Mouse (Mus musculus): ENCODE data around the gene Sectm1a. TPM values are rescaled to one million over a fixed set of nuclear protein-coding genes. Genes with fewer than 3 reads are reported as not detected.

Gene Sectm1a
- polyA plus RNA-seq, 1 experiment from 2014 or later = 0.52 TPM

GRCm38 (mm10) chr11:121041636-121042035, 39.4 kb downstream of the Sectm1a start:
- H3K27me3 ChIP-seq = peaks cover 3% of the 10 kb centered on the region; the same call in 1 of the 2 replicates
- H3K27ac ChIP-seq = no peak overlapping the region
- H3K36me3 ChIP-seq = no peaks in the 10 kb centered on the region
- no peak for ATAC-seq (ENCODE audit: insufficient number of reproducible peaks, insufficient read depth, low FRiP score, low TSS enrichment, low read depth)
- H3K9ac ChIP-seq = no peak overlapping the region
- no peaks in the 10 kb centered on the region for H3K9me3 ChIP-seq
- H3K4me3 ChIP-seq = no peak overlapping the region
- no peak overlapping the region for H3K4me2 ChIP-seq
- 57% methylated on average over 4 of the region's 4 CpGs for WGBS
- H3K4me1 ChIP-seq = no peaks in the 10 kb centered on the region

DNA sequence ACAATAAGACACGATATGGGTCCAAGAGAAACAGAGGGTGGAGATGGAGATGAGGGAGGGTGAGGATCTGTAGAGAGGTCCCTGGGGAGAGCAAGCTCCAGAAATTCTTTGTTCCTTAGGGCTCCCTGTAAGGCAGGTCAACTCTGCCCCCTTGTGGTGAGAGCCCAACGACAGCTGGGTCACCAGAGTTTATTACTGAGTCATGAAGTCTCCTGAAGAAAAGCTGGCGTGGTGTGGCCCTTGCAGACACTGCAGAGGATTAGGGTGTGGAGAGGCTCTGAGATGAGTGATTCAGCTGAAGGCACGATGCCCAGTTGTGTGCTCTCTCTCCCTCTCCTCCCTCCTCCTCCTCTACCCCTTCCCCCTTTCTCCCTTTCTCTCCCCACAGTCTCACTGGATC, 39.8 kb downstream of the Sectm1a start:
- no peaks in the 10 kb centered on the region for H3K36me3 ChIP-seq
- 12% methylated on average over 4 of the region's 4 CpGs for WGBS
- ATAC-seq (ENCODE audit: insufficient number of reproducible peaks, insufficient read depth, low FRiP score, low TSS enrichment, low read depth) = no peak
- H3K4me1 ChIP-seq = no peaks in the 10 kb centered on the region
- H3K4me3 ChIP-seq = no peak overlapping the region
- peaks cover 3% of the 10 kb centered on the region; the same call in 1 of the 2 replicates for H3K27me3 ChIP-seq
- no peak overlapping the region for H3K9ac ChIP-seq
- no peaks in the 10 kb centered on the region for H3K9me3 ChIP-seq
- H3K27ac ChIP-seq = no peak overlapping the region
- no peak overlapping the region for H3K4me2 ChIP-seq

- Histone ChIP-seq H3K4me3 (no peak within 1 kb of the TSS), H3K27ac (no peak within 1 kb of the TSS), H3K27me3 (peaks cover 3% of the 10 kb centered on the region; the same call in 1 of the 2 replicates), H3K9me3 (no peaks in the 10 kb centered on the region), H3K36me3 (no peaks in the 10 kb centered on the region), H3K4me1 (no peaks in the 10 kb centered on the region), H3K9ac (no peak within 1 kb of the TSS), H3K4me2 (no peak within 1 kb of the TSS)
- ATAC-seq (ENCODE audit: insufficient number of reproducible peaks, insufficient read depth, low FRiP score, low TSS enrichment, low read depth) = no peak
- 68% methylated on average over 5 of the region's 5 CpGs for WGBS
Observed at GRCm38 (mm10) chr11:121039302-121039701, 41.7 kb downstream of the Sectm1a start, which contains the start of gene Cd7. Gene Cd7, minus strand, starts transcription at chr11:121039418.

DNA sequence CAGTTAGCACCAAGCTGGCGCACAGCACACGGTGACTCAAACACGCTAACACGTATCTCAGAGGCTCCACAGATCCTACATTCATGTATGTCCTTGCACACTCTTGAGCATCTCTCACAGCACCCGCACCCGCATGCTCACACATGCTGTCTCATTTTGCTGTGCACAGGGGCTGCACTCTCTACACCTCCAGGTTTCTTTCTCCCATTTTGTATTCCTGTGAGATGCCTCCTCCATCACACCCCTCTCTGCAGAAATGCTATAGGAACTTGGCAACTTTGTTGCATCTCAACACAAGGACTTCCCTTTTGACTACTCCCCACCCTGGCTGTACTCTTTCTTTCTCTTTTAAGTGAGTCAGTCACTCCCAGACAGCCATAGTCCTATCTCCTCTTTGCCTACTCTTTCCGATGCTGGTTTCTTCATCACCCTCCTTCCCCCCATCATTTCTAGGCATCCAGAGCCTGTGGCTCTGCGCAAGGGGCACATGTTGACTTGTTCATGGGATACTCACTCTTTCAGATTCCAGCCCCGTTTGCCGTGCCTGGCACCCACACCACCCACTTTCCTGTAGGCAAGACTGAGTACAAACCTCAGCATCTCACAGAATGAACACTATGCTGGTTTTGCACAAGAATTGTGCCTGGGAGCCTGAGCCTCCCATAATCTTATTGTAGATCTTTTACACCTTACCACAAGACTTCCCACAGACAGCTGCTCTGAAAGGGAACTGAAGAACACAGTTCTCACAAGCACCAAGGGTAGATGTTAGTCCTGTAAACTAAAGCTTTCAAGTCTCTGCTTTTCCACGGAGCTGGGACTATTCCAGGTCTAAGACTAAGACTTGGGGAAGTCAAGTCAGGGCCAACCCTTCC, 42.4 kb downstream of the Sectm1a start:
- Histone ChIP-seq H3K36me3 (no peaks in the 10 kb centered on the region), H3K4me2 (no peak overlapping the region), H3K9me3 (no peaks in the 10 kb centered on the region), H3K9ac (no peak overlapping the region), H3K27ac (no peak overlapping the region), H3K4me1 (no peaks in the 10 kb centered on the region), H3K27me3 (peaks cover 3% of the 10 kb centered on the region; the same call in 1 of the 2 replicates), H3K4me3 (no peak overlapping the region)
- WGBS = 86% methylated on average over 11 of the region's 11 CpGs
- ATAC-seq (ENCODE audit: insufficient number of reproducible peaks, insufficient read depth, low FRiP score, low TSS enrichment, low read depth) = no peak

DNA sequence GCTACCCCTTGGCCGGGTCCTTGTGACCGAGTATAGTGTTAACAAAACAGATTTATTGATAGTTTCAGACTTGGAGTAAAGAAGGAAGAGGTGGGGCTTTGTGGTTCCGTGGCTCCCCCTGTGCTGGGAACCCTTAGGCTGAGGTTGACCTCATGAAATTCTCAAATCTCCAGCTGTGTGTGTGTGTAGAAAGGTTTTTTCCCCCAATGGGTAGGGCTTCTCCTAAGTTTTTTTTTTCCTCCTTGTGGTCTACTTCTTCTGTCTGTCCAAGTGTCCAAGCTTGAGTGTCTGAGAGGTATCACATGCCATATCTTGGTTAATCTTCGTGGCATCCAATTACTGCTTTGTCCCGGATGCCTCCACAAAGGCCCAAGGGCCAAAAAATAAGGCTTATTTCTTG, 47.9 kb downstream of the Sectm1a start:
- peaks cover 3% of the 10 kb centered on the region; the same call in 1 of the 2 replicates for H3K27me3 ChIP-seq
- no peak overlapping the region for H3K9ac ChIP-seq
- H3K36me3 ChIP-seq = no peaks in the 10 kb centered on the region
- no peak overlapping the region for H3K27ac ChIP-seq
- no peak overlapping the region for H3K4me3 ChIP-seq
- WGBS = 79% methylated on average over 5 of the region's 5 CpGs
- ATAC-seq (ENCODE audit: insufficient number of reproducible peaks, insufficient read depth, low FRiP score, low TSS enrichment, low read depth) = no peak
- H3K4me1 ChIP-seq = no peaks in the 10 kb centered on the region
- H3K4me2 ChIP-seq = no peak overlapping the region
- H3K9me3 ChIP-seq = no peaks in the 10 kb centered on the region

DNA sequence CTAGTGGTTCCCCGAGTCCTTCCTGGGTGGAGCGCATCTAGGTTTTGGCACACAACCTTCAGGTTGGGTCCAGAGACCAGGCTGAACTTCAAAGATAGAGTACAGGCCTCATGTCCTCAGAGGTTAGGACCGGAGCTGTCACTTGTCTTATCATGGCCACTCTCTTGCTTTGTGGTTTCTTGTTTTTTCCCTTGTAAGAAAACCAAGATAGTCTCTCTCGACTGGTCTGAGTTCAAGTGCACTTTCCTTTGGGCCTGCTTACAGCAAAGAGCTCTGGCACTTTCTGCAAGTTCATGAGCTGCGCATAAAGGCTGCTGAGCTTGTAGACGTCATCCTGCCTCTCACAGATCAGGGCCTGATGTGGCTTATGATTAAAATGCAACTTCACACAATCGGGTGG, 53.8 kb downstream of the Sectm1a start:
- 85% methylated on average over 7 of the region's 7 CpGs for WGBS
- Histone ChIP-seq H3K27me3 (no peaks in the 10 kb centered on the region), H3K27ac (no peak overlapping the region), H3K9me3 (no peaks in the 10 kb centered on the region), H3K9ac (no peak overlapping the region), H3K4me3 (no peak overlapping the region), H3K4me1 (no peaks in the 10 kb centered on the region), H3K4me2 (no peak overlapping the region), H3K36me3 (no peaks in the 10 kb centered on the region)
- ATAC-seq (ENCODE audit: insufficient number of reproducible peaks, insufficient read depth, low FRiP score, low TSS enrichment, low read depth) = no peak

DNA sequence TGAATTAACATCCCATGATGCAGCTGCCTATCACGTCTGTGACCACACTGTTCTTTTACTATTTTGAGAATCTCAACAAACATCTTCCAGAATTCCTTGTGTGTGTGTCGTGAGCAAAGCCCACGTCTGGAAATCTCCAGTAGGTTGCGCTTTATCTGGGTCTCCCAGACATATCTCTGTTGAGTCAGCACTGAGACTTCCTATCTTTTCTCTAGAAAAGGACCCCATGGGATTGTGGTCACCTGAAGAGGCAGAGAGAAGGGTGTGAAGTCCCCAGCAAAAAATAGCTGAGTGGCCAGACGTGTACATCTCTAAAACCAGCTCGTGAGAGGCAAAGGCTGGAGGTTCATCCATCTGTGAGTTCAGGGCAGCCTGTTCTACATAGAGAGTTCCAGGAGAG, 56.9 kb downstream of the Sectm1a start:
- Histone ChIP-seq H3K4me3 (no peak overlapping the region), H3K4me1 (no peaks in the 10 kb centered on the region), H3K9ac (no peak overlapping the region), H3K9me3 (no peaks in the 10 kb centered on the region), H3K27me3 (no peaks in the 10 kb centered on the region), H3K4me2 (no peak overlapping the region), H3K36me3 (no peaks in the 10 kb centered on the region), H3K27ac (no peak overlapping the region)
- WGBS = 72% methylated on average over 6 of the region's 6 CpGs
- ATAC-seq (ENCODE audit: insufficient number of reproducible peaks, insufficient read depth, low FRiP score, low TSS enrichment, low read depth) = no peak

- no peak overlapping the region for H3K9ac ChIP-seq
- no peak overlapping the region for H3K27ac ChIP-seq
- WGBS = 89% methylated on average over 5 of the region's 5 CpGs
- no peak overlapping the region for H3K4me2 ChIP-seq
- no peaks in the 10 kb centered on the region for H3K4me1 ChIP-seq
- H3K36me3 ChIP-seq = no peaks in the 10 kb centered on the region
- H3K4me3 ChIP-seq = no peak overlapping the region
- no peak for ATAC-seq (ENCODE audit: insufficient number of reproducible peaks, insufficient read depth, low FRiP score, low TSS enrichment, low read depth)
- no peaks in the 10 kb centered on the region for H3K9me3 ChIP-seq
- no peaks in the 10 kb centered on the region for H3K27me3 ChIP-seq
Observed at GRCm38 (mm10) chr11:121019501-121019900, 61.5 kb downstream of the Sectm1a start.

GRCm38 (mm10) chr11:121017703-121018102, 63.3 kb downstream of the Sectm1a start:
- Histone ChIP-seq H3K36me3 (no peaks in the 10 kb centered on the region), H3K9me3 (no peaks in the 10 kb centered on the region), H3K4me1 (no peaks in the 10 kb centered on the region), H3K27ac (no peak overlapping the region), H3K27me3 (no peaks in the 10 kb centered on the region), H3K4me2 (no peak overlapping the region), H3K4me3 (no peak overlapping the region), H3K9ac (no peak overlapping the region)
- no peak for ATAC-seq (ENCODE audit: insufficient number of reproducible peaks, insufficient read depth, low FRiP score, low TSS enrichment, low read depth)
- 38% methylated on average over 3 of the region's 3 CpGs for WGBS

Other genes with a start within 250 kb of the Sectm1a start
- 6.1 and 6.8 TPM in 2 replicates for gene Ccdc57, start 148.3 kb downstream of the Sectm1a start, polyA plus RNA-seq (2015; fragmentation: Nextera tagmentation; extraction: Ambion mirVana)
- 56.4 and 63.4 TPM in 2 replicates for gene Slc16a3, start 132.7 kb downstream of the Sectm1a start, polyA plus RNA-seq (2015; fragmentation: Nextera tagmentation; extraction: Ambion mirVana)
- gene Csnk1d, start 89.9 kb downstream of the Sectm1a start, polyA plus RNA-seq (2015; fragmentation: Nextera tagmentation; extraction: Ambion mirVana) = 132 and 134 TPM in 2 replicates
- 0.28 and 0.49 TPM in 2 replicates for gene Cd7, start 41.8 kb downstream of the Sectm1a start, polyA plus RNA-seq (2015; fragmentation: Nextera tagmentation; extraction: Ambion mirVana)
- gene Sectm1b, start 17.7 kb downstream of the Sectm1a start, polyA plus RNA-seq (2015; fragmentation: Nextera tagmentation; extraction: Ambion mirVana) = 0.59 and 0.99 TPM in 2 replicates
- gene Tex19.2, start 37.5 kb upstream of the Sectm1a start, polyA plus RNA-seq (2015; fragmentation: Nextera tagmentation; extraction: Ambion mirVana) = not detected in 2 replicates
- 0.11 TPM in 1 of 2 replicates, not detected in the other for gene Tex19.1, start 64.9 kb upstream of the Sectm1a start, polyA plus RNA-seq (2015; fragmentation: Nextera tagmentation; extraction: Ambion mirVana)
- 0.15 TPM in 1 of 2 replicates, not detected in the other for gene Uts2r, start 79.1 kb upstream of the Sectm1a start, polyA plus RNA-seq (2015; fragmentation: Nextera tagmentation; extraction: Ambion mirVana)
- gene Hexdc, start 123.2 kb upstream of the Sectm1a start, polyA plus RNA-seq (2015; fragmentation: Nextera tagmentation; extraction: Ambion mirVana) = 8.8 and 9.3 TPM in 2 replicates
- 18.5 and 22.2 TPM in 2 replicates for gene Ogfod3, start 123.5 kb upstream of the Sectm1a start, polyA plus RNA-seq (2015; fragmentation: Nextera tagmentation; extraction: Ambion mirVana)
- gene Cybc1, start 148.1 kb upstream of the Sectm1a start, polyA plus RNA-seq (2015; fragmentation: Nextera tagmentation; extraction: Ambion mirVana) = 44.6 and 45.1 TPM in 2 replicates
- gene Narf, start 156.0 kb upstream of the Sectm1a start, polyA plus RNA-seq (2015; fragmentation: Nextera tagmentation; extraction: Ambion mirVana) = 61.4 and 67.7 TPM in 2 replicates
- gene Foxk2, start 178.8 kb upstream of the Sectm1a start, polyA plus RNA-seq (2015; fragmentation: Nextera tagmentation; extraction: Ambion mirVana) = 9.9 and 10.6 TPM in 2 replicates